Mouse (Mus musculus) G1E (cell line): ENCODE data around the gene Clip1.

Source experiments
- CTCF ChIP-seq: IDR thresholded peaks from 2 replicates; pipeline ENCODE4 v1.5.1; 2012; ENCODE audit warnings: low read depth, low read length, inconsistent platforms, mixed read lengths
- GATA1 ChIP-seq: IDR thresholded peaks from 2 replicates; pipeline ENCODE4 v1.6.1; 2012; ENCODE audit warnings: borderline replicate concordance, low read length, inconsistent platforms, mixed read lengths
- GATA2 ChIP-seq: IDR thresholded peaks from 2 replicates; pipeline ENCODE4 v1.6.1; 2012; ENCODE audit warnings: low read depth, low read length, inconsistent platforms, borderline replicate concordance
- POLR2AphosphoS5 ChIP-seq: IDR thresholded peaks from 2 replicates; pipeline ENCODE4 v1.6.1; 2012; ENCODE audit warnings: low read depth, low read length, inconsistent platforms; ENCODE audit not compliant: insufficient replicate concordance
- TAL1 ChIP-seq: conservative IDR thresholded peaks from 2 replicates; pipeline ENCODE4 v1.6.1; 2012; ENCODE audit warnings: low read depth, low read length, inconsistent platforms, mixed read lengths

GRCm38 (mm10) chr5:123556451-123556850 lies 128.0 kb downstream of the Clip1 start:
- TF ChIP-seq CTCF (no peak), POLR2AphosphoS5 (no peak), GATA1 (no peak), TAL1 (no peak), GATA2 (no peak)
